Mouse (Mus musculus) heart, embryonic 15.5 days (tissue): ENCODE measurements around the gene Defb19. TPM values are rescaled to one million over a fixed set of nuclear protein-coding genes. Genes with fewer than 3 reads are reported as not detected.

Source experiments
- ATAC-seq: fragments of 200-750 bp; cut with Nextera tagmentation; replicated peaks from 2 replicates; pipeline ENCODE4 v1.8.0; 2017; ENCODE audit warnings: low read depth, moderate TSS enrichment; ENCODE audit not compliant: insufficient number of reproducible peaks, insufficient read depth, low FRiP score
- H3K27ac ChIP-seq: fragments of 300-500 bp; sonication (generic); 2 replicates; pipeline ENCODE4 v1.5.1; 2015; ENCODE audit warnings: mild to moderate bottlenecking, inconsistent platforms
- H3K27me3 ChIP-seq: fragments of 300-500 bp; sonication (generic); 2 replicates; pipeline ENCODE4 v1.6.1; 2015; ENCODE audit warnings: inconsistent platforms
- H3K36me3 ChIP-seq: fragments of 300-500 bp; sonication (generic); 2 replicates; pipeline ENCODE4 v1.6.1; 2015; ENCODE audit warnings: mild to moderate bottlenecking, inconsistent platforms
- H3K4me1 ChIP-seq: fragments of 300-500 bp; sonication (generic); replicated peaks from 2 replicates; pipeline ENCODE4 v1.6.1; 2015; ENCODE audit warnings: inconsistent platforms
- H3K4me2 ChIP-seq: fragments of 300-500 bp; sonication (generic); 2 replicates; pipeline ENCODE4 v1.6.1; 2015; ENCODE audit warnings: inconsistent platforms, mild to moderate bottlenecking, moderate library complexity
- H3K4me3 ChIP-seq: fragments of 300-500 bp; sonication (generic); 2 replicates; pipeline ENCODE4 v1.5.1; 2015; ENCODE audit warnings: mild to moderate bottlenecking, inconsistent platforms
- H3K9ac ChIP-seq: fragments of 300-500 bp; sonication (generic); 2 replicates; pipeline ENCODE4 v1.6.1; 2015; ENCODE audit warnings: mild to moderate bottlenecking, inconsistent platforms
- H3K9me3 ChIP-seq: fragments of 300-500 bp; sonication (generic); replicated peaks from 2 replicates; pipeline ENCODE4 v1.6.1; 2016; ENCODE audit warnings: inconsistent platforms
- WGBS: fragments of 180-500 bp; shearing (Covaris S2); methylation state at CpG from one replicate; pipeline ENCODE4 v1.1.7; 2015; ENCODE audit warnings: mixed read lengths; 5-methylcytosine and 5-hydroxymethylcytosine counted together
- polyA plus RNA-seq: library from polyadenylated mRNA; unstranded; fragments of >200 nt; fragmentation: Nextera tagmentation; extraction: Ambion mirVana; gene quantifications from 2 replicates; pipeline ENCODE4 v1.2.1, GENCODE M21; 2015

Defb19 gene
- polyA plus RNA-seq, 1 experiment from 2014 or later = 0.88 TPM

GRCm38 (mm10) chr2:152616470-152616869 lies 36.4 kb upstream of the Defb19 start:
- Histone ChIP-seq H3K4me3 (no peak overlapping the region), H3K9ac (no peak overlapping the region), H3K27ac (no peak overlapping the region), H3K4me1 (no peaks in the 10 kb centered on the region), H3K9me3 (no peaks in the 10 kb centered on the region), H3K36me3 (no peaks in the 10 kb centered on the region), H3K27me3 (no peaks in the 10 kb centered on the region), H3K4me2 (no peak overlapping the region)
- 39% methylated on average over 6 of the region's 6 CpGs for WGBS
- ATAC-seq = no peak

- Histone ChIP-seq H3K4me1 (no peaks in the 10 kb centered on the region), H3K4me2 (no peak overlapping the region), H3K9ac (no peak overlapping the region), H3K9me3 (no peaks in the 10 kb centered on the region), H3K4me3 (no peak overlapping the region), H3K27me3 (no peaks in the 10 kb centered on the region), H3K27ac (no peak overlapping the region), H3K36me3 (no peaks in the 10 kb centered on the region)
- WGBS = 7% methylated on average over 7 of the region's 7 CpGs
- peak; percentile 66; the same call in 1 of the 2 replicates for ATAC-seq
Observed at GRCm38 (mm10) chr2:152615563-152615962, 35.5 kb upstream of the Defb19 start.

GRCm38 (mm10) chr2:152612193-152612592 lies 32.1 kb upstream of the Defb19 start:
- Histone ChIP-seq H3K36me3 (no peaks in the 10 kb centered on the region), H3K4me2 (no peak overlapping the region), H3K27me3 (no peaks in the 10 kb centered on the region), H3K9me3 (no peaks in the 10 kb centered on the region), H3K27ac (no peak overlapping the region), H3K4me3 (no peak overlapping the region), H3K4me1 (no peaks in the 10 kb centered on the region), H3K9ac (no peak overlapping the region)
- ATAC-seq = no peak
- 32% methylated on average over 8 of the region's 8 CpGs for WGBS

- Histone ChIP-seq H3K9ac (no peak overlapping the region), H3K4me1 (no peaks in the 10 kb centered on the region), H3K4me3 (no peak overlapping the region), H3K36me3 (no peaks in the 10 kb centered on the region), H3K27ac (no peak overlapping the region), H3K27me3 (no peaks in the 10 kb centered on the region), H3K9me3 (no peaks in the 10 kb centered on the region), H3K4me2 (no peak overlapping the region)
- ATAC-seq = no peak
- 86% methylated on average over 1 of the region's 1 CpGs for WGBS
Observed at GRCm38 (mm10) chr2:152608719-152609118, 28.6 kb upstream of the Defb19 start.

- ATAC-seq = no peak
- Histone ChIP-seq H3K9ac (no peak overlapping the region), H3K4me3 (no peak overlapping the region), H3K9me3 (no peaks in the 10 kb centered on the region), H3K36me3 (no peaks in the 10 kb centered on the region), H3K4me1 (no peaks in the 10 kb centered on the region), H3K27ac (no peak overlapping the region), H3K4me2 (no peak overlapping the region), H3K27me3 (no peaks in the 10 kb centered on the region)
- WGBS = 46% methylated on average over 6 of the region's 6 CpGs
Observed at GRCm38 (mm10) chr2:152607746-152608145, 27.6 kb upstream of the Defb19 start.

- 77% methylated on average over 15 of the region's 15 CpGs for WGBS
- H3K27me3 ChIP-seq = no peaks in the 10 kb centered on the region
- no peaks in the 10 kb centered on the region for H3K9me3 ChIP-seq
- H3K4me3 ChIP-seq = no peak within 1 kb of the TSS
- ATAC-seq = no peak
- H3K36me3 ChIP-seq = no peaks in the 10 kb centered on the region
- H3K4me2 ChIP-seq = no peak within 1 kb of the TSS
- no peak within 1 kb of the TSS for H3K27ac ChIP-seq
- no peak within 1 kb of the TSS for H3K9ac ChIP-seq
- no peaks in the 10 kb centered on the region for H3K4me1 ChIP-seq
Observed at GRCm38 (mm10) chr2:152604057-152604456, 23.9 kb upstream of the Defb19 start, which contains the start of gene Defb36. Gene Defb36 (plus strand): TSS chr2:152604327.

GRCm38 (mm10) chr2:152601275-152601960 lies 21.3 kb upstream of the Defb19 start:
- Histone ChIP-seq H3K4me2 (no peak overlapping the region), H3K36me3 (no peaks in the 10 kb centered on the region), H3K9me3 (no peaks in the 10 kb centered on the region), H3K27ac (no peak overlapping the region), H3K4me3 (no peak overlapping the region), H3K9ac (no peak overlapping the region), H3K27me3 (no peaks in the 10 kb centered on the region), H3K4me1 (no peaks in the 10 kb centered on the region)
- no peak for ATAC-seq
- WGBS = 67% methylated on average over 4 of the region's 4 CpGs

GRCm38 (mm10) chr2:152600076-152600475 lies 20.0 kb upstream of the Defb19 start:
- ATAC-seq = no peak
- no peaks in the 10 kb centered on the region for H3K36me3 ChIP-seq
- no peaks in the 10 kb centered on the region for H3K27me3 ChIP-seq
- H3K9ac ChIP-seq = no peak overlapping the region
- H3K9me3 ChIP-seq = no peaks in the 10 kb centered on the region
- no peak overlapping the region for H3K27ac ChIP-seq
- no peaks in the 10 kb centered on the region for H3K4me1 ChIP-seq
- H3K4me2 ChIP-seq = no peak overlapping the region
- no peak overlapping the region for H3K4me3 ChIP-seq
- 73% methylated on average over 6 of the region's 6 CpGs for WGBS

- Histone ChIP-seq H3K4me3 (no peak within 1 kb of the TSS), H3K27me3 (no peaks in the 10 kb centered on the region), H3K27ac (no peak within 1 kb of the TSS), H3K4me2 (no peak within 1 kb of the TSS), H3K36me3 (no peaks in the 10 kb centered on the region), H3K9me3 (no peaks in the 10 kb centered on the region), H3K9ac (no peak within 1 kb of the TSS), H3K4me1 (no peaks in the 10 kb centered on the region)
- 59% methylated on average over 7 of the region's 7 CpGs for WGBS
- no peak for ATAC-seq
Observed at GRCm38 (mm10) chr2:152599299-152599698, 19.2 kb upstream of the Defb19 start, which contains the start of gene Defb45. Gene Defb45 (minus strand): TSS chr2:152599399.

GRCm38 (mm10) chr2:152589021-152589420 lies 8.9 kb upstream of the Defb19 start:
- ATAC-seq = no peak
- H3K36me3 ChIP-seq = no peaks in the 10 kb centered on the region
- no peak overlapping the region for H3K27ac ChIP-seq
- H3K4me1 ChIP-seq = no peaks in the 10 kb centered on the region
- no peak overlapping the region for H3K4me2 ChIP-seq
- 52% methylated on average over 6 of the region's 6 CpGs for WGBS
- no peaks in the 10 kb centered on the region for H3K9me3 ChIP-seq
- no peak overlapping the region for H3K9ac ChIP-seq
- H3K4me3 ChIP-seq = no peak overlapping the region
- H3K27me3 ChIP-seq = no peaks in the 10 kb centered on the region

GRCm38 (mm10) chr2:152588450-152588849 lies 8.3 kb upstream of the Defb19 start:
- WGBS = 36% methylated on average over 2 of the region's 2 CpGs
- no peaks in the 10 kb centered on the region for H3K27me3 ChIP-seq
- no peak overlapping the region for H3K9ac ChIP-seq
- no peaks in the 10 kb centered on the region for H3K36me3 ChIP-seq
- H3K4me3 ChIP-seq = no peak overlapping the region
- no peak overlapping the region for H3K27ac ChIP-seq
- H3K9me3 ChIP-seq = no peaks in the 10 kb centered on the region
- no peaks in the 10 kb centered on the region for H3K4me1 ChIP-seq
- H3K4me2 ChIP-seq = no peak overlapping the region
- no peak for ATAC-seq

- no peak overlapping the region for H3K27ac ChIP-seq
- no peaks in the 10 kb centered on the region for H3K36me3 ChIP-seq
- H3K9me3 ChIP-seq = no peaks in the 10 kb centered on the region
- H3K9ac ChIP-seq = no peak overlapping the region
- WGBS = 67% methylated on average over 4 of the region's 4 CpGs
- no peak for ATAC-seq
- no peaks in the 10 kb centered on the region for H3K4me1 ChIP-seq
- H3K27me3 ChIP-seq = no peaks in the 10 kb centered on the region
- H3K4me2 ChIP-seq = no peak overlapping the region
- no peak overlapping the region for H3K4me3 ChIP-seq
Observed at GRCm38 (mm10) chr2:152586926-152587560, 6.9 kb upstream of the Defb19 start.
